Mouse (Mus musculus) R1 (cell line): ENCODE data around the gene Gm5737.

ENCODE experiments used
- DNase-seq: peaks from one replicate; pipeline ENCODE4 v3.0.0-alpha.2; 2018; ENCODE audit warnings: low read depth, low spot score

Gm5737 gene

DNA sequence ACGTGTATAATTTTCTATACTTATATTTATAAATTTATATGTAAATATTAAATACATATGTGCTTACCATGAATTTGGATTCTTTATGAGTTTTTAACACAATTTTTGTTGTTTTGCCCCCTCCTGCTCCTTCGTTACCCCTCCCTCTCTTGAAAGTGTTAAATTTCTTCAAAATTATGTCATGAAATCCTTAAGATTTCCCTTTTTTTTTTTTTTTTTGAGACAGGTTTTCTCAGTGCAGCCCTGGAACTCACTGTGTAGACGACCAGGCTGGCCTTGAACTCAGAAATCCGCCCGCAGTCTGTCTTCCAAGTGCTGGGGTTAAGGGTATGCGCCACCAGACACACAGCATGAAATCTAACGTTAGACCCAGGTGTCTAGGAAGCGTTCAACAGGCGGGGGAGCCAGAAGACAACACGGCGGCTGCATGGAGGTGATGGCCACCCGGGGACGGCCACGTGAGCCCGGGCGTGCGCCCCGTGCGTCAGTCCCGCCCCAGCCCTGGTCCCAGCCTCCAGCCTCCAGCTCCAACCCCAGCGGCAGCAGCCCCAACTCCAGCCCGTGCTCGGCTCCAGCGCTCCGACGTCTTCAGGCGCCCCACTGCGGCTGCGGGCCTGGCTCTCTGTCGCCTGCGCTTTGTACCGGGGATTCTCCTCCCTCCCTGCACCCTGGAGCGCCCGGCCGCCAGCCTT lies 30.3 kb downstream of the Gm5737 start, which contains the start of gene Eef2k:
Gene Eef2k (plus strand): TSS at position 487 of the 692 bp plus-strand sequence.
- peak; percentile 89 for DNase-seq

DNA sequence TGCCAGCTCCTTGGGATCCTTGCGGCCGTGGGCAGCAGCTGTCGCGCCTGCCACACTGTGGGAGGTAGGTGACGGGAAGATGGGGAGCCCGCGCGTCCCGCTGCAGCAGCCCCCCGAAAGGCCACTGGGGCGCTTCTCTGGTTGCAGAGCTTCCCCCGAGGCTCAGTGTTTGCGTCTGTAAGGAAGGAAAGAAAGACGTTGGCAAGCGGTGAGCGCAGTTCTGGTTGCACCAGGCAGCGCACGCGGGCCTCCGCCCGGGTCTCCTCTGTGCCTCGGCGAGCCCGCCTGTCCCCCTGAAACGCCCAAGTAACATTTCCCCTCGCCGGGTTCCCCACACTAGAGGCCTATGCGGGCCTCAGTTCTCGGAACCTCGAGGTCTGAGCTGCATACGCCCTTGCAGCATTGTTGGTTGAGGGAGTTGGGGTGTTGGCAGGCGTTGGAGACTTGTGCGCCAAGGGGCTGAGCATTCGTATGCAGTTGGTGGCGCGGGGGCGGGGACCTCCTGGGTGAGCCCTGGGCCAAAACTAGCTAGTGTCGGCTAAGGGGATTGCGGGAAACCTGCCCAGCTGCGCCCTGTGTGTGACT lies 31.0 kb downstream of the Gm5737 start:
- DNase-seq, result peak; percentile 85

DNA sequence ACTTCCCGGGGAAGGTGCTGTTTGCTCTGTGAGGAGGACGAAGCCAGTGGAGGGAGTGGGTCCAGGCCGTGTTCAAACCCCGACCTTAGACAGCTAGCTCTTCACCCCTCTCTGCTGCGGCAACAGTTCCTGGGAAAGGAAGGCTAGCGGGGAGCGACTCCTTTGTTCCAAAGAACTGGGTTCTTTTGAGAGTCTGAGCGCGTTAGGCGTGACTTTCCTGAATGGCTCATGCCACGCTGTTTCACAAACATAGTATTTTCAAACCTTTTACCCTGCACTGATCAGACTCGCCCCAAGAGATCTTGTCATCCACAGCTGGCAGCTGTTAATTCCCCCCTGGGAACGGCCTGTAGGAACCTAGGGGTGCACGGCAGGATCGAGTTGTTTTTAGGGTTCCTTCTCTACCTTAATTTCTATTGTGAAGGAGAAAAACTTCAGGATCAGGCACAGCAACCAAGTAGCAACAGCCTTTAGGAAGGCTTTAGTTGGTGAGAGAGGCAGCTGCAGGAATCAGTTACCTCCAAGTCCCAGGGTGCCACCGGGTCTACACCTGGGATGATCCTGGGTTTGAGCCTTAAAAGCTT lies 31.8 kb downstream of the Gm5737 start:
- peak; percentile 51 for DNase-seq

GRCm38 (mm10) chr7:120844689-120845088 lies 32.5 kb downstream of the Gm5737 start:
- peak; percentile 55 for DNase-seq

GRCm38 (mm10) chr7:120848831-120849512 lies 36.8 kb downstream of the Gm5737 start:
- DNase-seq, result no peak

DNA sequence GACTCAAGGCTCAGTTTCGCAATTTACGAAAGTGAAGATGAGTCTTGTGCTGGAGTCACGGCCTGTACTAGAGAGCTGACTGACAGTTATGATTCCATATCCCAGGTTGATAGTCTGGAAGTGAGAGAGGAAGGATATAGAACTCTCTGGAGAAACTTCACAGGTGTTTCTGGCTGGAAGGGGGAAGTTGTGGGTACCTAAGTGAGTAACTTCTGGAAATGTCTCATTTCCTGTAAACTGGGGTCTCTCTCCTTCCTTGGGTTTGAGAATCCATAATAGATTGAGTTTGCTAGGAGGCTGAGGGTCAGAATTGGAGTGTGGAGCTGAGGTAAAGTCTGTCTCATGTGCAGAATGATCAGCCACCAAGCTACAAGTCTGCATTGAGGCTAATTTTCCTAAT lies 38.0 kb downstream of the Gm5737 start:
- no peak for DNase-seq

DNA sequence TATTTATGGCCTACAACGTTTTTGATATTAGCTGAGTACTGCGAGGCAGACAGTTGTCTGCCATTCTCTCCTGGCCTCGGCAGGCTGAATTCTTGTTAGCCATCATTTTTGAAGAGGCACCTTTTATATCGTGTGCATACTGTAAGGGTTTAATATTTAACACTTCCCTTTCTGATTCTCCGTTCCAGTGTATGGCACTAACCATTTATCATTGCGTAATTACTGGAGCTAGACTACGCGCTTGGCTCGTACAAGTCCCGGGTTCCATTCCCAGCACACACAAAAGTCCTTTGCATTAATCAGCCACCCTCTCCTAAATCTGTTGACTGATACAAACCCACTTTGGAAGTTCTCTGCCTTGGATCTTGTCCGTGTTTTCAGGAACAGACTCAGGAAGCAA lies 47.7 kb downstream of the Gm5737 start:
- DNase-seq, result no peak

DNA sequence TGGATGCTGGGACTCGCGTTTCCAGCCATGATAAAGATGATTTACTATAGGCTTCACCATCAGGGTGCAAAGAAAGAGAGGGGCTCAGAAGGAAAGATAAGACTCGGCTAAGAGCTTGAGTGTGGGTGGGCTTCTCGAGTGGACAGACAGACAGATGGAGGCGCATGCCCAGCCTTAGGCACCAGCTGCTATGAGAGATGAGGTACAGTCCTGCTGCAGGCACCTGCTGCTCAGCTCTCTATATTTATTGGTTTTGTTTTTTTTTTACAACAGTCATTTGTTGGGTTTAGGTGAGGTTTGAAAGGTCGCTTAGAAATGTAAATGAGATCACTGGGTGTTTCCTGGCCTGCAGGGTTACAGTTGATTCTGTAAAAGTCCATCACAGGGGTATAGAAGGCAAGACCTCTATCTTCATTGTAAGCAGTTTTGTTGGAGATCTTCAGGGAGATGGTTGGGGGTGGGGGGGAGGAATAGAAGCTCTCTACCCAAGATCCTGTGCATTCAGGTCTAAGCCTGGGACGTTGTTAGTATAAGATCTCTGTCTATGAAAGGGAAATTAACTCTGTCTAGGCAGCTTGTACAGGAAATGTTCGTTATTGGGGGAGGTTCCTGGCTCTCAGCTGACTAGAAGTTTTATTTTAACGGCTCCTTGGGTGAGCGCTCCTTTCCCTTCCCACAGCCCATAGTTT lies 48.8 kb downstream of the Gm5737 start:
- peak; percentile 71 for DNase-seq

GRCm38 (mm10) chr7:120861488-120862047 lies 49.4 kb downstream of the Gm5737 start:
- no peak for DNase-seq

GRCm38 (mm10) chr7:120862196-120862595 lies 50.0 kb downstream of the Gm5737 start:
- no peak for DNase-seq

- no peak for DNase-seq
These were observed 50.5 kb downstream of the Gm5737 start for GRCm38 (mm10) chr7:120862626-120863025.

GRCm38 (mm10) chr7:120863476-120863875 lies 51.3 kb downstream of the Gm5737 start:
- DNase-seq, result no peak

DNA sequence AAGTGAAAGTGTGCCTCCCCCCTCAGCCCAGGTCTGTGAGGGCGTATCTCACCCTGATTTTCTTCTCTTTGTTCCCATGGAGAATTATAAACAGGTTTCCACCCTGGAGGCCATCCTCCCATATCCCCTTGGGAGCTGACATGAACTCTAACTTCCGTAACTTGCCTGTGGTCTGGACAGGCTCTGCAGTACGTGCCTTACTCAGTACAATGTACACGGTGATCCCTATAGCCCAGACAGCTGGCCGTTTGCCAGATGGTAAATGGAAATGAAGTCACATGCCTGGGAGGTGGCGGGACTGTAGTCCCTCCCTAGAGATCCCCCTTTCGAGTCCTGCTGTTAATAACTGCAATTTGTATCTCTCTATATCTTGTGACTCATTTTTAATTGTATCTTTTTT lies 52.9 kb downstream of the Gm5737 start:
- peak; percentile 30 for DNase-seq

- no peak for DNase-seq
These were observed 53.7 kb downstream of the Gm5737 start for GRCm38 (mm10) chr7:120865832-120866231.

DNA sequence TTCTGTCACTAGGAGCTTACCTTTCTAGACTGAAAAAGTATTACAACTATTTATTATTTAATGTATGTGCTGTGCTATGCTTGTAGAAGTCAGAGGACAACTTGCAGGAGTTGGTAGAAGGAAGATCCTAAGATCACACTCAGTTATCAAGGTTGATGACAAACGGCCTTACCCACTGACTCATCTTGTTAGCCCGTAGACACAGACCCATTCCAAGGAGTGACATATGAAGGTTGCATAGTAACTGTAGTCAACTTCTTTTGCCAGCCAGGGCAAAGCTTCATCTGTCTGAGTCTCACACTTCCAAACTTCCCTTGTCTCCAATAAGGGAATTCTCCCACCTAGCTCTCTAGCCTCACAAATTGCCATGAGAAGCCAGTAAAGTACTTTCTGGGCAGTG lies 54.5 kb downstream of the Gm5737 start:
- no peak for DNase-seq

- DNase-seq, result no peak
These were observed 55.6 kb downstream of the Gm5737 start for GRCm38 (mm10) chr7:120867720-120868119.

- DNase-seq, result no peak
These were observed 57.7 kb downstream of the Gm5737 start for GRCm38 (mm10) chr7:120869883-120870282.

- no peak for DNase-seq
These were observed 58.4 kb downstream of the Gm5737 start for GRCm38 (mm10) chr7:120870431-120871008.

DNA sequence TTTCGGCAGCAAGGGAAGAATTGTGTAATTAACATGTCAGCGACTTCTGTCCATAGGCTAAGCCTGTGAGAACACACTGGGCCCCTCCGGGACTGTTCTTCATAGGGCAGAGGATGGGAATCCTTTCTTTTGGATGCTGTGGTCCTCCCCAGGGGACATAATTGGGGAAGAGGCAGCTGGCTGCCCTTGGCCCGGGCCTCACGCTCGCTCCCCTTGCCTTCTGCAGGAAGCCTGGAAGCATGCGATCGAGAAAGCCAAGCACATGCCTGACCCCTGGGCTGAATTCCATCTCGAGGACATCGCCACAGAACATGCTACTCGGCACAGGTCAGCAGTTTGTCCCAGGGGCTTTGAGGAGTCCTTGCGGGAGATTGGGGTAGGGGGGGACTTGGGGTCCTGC lies 60.9 kb downstream of the Gm5737 start:
- DNase-seq, result no peak

- no peak for DNase-seq
These were observed 61.9 kb downstream of the Gm5737 start for GRCm38 (mm10) chr7:120874021-120874420.
